Mouse (Mus musculus) cerebellum, adult 2 months (tissue): ENCODE data around the gene Shank3. TPM values are rescaled to one million over a fixed set of nuclear protein-coding genes. Genes with fewer than 3 reads are reported as not detected.

Experiments used
- DNase-seq, 2 experiments: peaks; one replicate each; pipeline ENCODE4 v3.0.0; 2021
- H3K27ac ChIP-seq: fragments of 200-500 bp; 2 replicates; pipeline ENCODE4 v1.5.1; 2012; ENCODE audit warnings: low read length, control low read depth, inconsistent platforms; ENCODE audit not compliant: insufficient read depth
- H3K27me3 ChIP-seq: fragments of 200-500 bp; 2 replicates; pipeline ENCODE4 v1.6.1; 2012; ENCODE audit warnings: inconsistent platforms, mild to moderate bottlenecking, low read length, moderate library complexity; ENCODE audit not compliant: control insufficient read depth, insufficient read depth
- H3K4me1 ChIP-seq: fragments of 200-500 bp; 2 replicates; pipeline ENCODE4 v1.6.1; 2011; ENCODE audit warnings: low read length; ENCODE audit not compliant: control insufficient read depth, insufficient read depth
- H3K4me3 ChIP-seq: fragments of 200-500 bp; replicated peaks from 2 replicates; pipeline ENCODE3; 2011; ENCODE audit warnings: mild to moderate bottlenecking, low read depth, low read length, control low read depth; ENCODE audit not compliant: insufficient read depth
- CTCF ChIP-seq: fragments of 200-500 bp; IDR thresholded peaks from 2 replicates; pipeline ENCODE4 v1.5.1; 2011; ENCODE audit warnings: low read depth, mild to moderate bottlenecking, control low read depth, low read length, moderate library complexity, borderline replicate concordance; ENCODE audit not compliant: insufficient read depth
- POLR2A ChIP-seq: fragments of 200-500 bp; IDR thresholded peaks from 2 replicates; pipeline ENCODE4 v1.6.1; 2011; ENCODE audit warnings: low read length, control low read depth, borderline replicate concordance; ENCODE audit not compliant: insufficient read depth
- WGBS: fragments of 180-500 bp; shearing (Covaris S2); methylation state at CpG from one replicate; pipeline ENCODE4 v1.1.7; 2018; 5-methylcytosine and 5-hydroxymethylcytosine counted together
- polyA plus RNA-seq: library from polyadenylated mRNA; depleted of rRNA; stranded (reverse); fragments of >200 nt; gene quantifications from 2 replicates; pipeline ENCODE4 v1.2.3, GENCODE M21; 2012

Shank3 gene
- polyA plus RNA-seq, 1 experiment = 84.7 TPM

GRCm38 (mm10) chr15:89522566-89523282, 23.3 kb downstream of the Shank3 start:
- whole genome bisulfite sequencing = 59% methylated on average over 10 of the region's 10 CpGs
- H3K4me1 ChIP-seq = peaks cover 33% of the 10 kb centered on the region
- peak overlapping the region; percentile 73 for H3K4me3 ChIP-seq

DNA sequence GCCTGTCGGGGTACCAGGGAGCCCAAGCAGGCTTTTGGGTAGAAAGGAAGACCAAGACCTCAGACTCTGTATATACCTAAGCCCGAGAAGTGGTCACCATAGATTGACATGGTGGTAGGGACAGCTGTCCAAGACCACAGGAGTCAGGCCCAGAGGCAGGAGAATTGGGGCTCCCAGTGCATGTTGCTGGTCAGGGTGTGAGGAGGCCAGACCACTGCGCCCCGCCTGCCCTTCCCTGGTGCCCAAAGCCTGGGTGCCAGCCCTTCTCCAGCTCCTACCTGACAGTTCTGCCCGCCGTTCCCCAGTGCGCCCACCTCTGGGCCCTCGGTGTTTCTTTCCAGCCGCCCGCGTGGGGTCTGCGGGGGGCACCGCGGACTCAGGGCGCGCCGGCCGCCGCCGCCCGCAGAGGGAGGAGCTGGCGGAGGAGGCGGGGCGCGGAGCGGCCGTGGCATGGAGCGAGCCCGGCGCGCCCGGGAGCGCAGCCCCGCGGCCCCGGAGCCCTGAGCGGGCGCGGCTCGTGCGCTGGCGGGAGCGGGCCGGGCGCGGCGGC, 23.9 kb downstream of the Shank3 start:
- H3K27ac ChIP-seq = peak overlapping the region; percentile 99

More at GRCm38 (mm10) chr15:89522566-89523282, 23.3 kb downstream of the Shank3 start:
- peak; percentile 58 to 59 for DNase-seq
- Histone ChIP-seq H3K27me3 (no peaks in the 10 kb centered on the region), H3K27ac (peak overlapping the region; percentile 99)
- TF ChIP-seq POLR2A = no peak
- no peak for TF ChIP-seq CTCF

GRCm38 (mm10) chr15:89524001-89524571, 24.7 kb downstream of the Shank3 start:
- 13% methylated on average over 51 of the region's 52 CpGs for WGBS
- peak overlapping the region; percentile 66 for H3K4me3 ChIP-seq

More for the DNA sequence above, 23.9 kb downstream of the Shank3 start:
- Histone ChIP-seq H3K4me1 (peaks cover 40% of the 10 kb centered on the region), H3K4me3 (peak overlapping the region; percentile 73), H3K27me3 (no peaks in the 10 kb centered on the region)
- 6% methylated on average over 37 of the region's 47 CpGs for WGBS
- TF ChIP-seq CTCF = no peak
- TF ChIP-seq POLR2A = no peak; the same call in 1 of the 2 replicates
- peak; percentile 78 to 84 for DNase-seq

GRCm38 (mm10) chr15:89524611-89525415, 25.4 kb downstream of the Shank3 start:
- Histone ChIP-seq H3K27me3 (no peaks in the 10 kb centered on the region), H3K4me3 (peak overlapping the region; percentile 66), H3K4me1 (peaks cover 50% of the 10 kb centered on the region), H3K27ac (peak overlapping the region; percentile 79)
- TF ChIP-seq CTCF (no peak), POLR2A (peak; percentile 30; the same call in 1 of the 2 replicates)
- 9% methylated on average over 8 of the region's 8 CpGs for WGBS
- DNase-seq = peak; percentile 80 to 81

More at GRCm38 (mm10) chr15:89524001-89524571, 24.7 kb downstream of the Shank3 start:
- peaks cover 47% of the 10 kb centered on the region for H3K4me1 ChIP-seq
- no peak for TF ChIP-seq POLR2A
- no peak for TF ChIP-seq CTCF
- H3K27me3 ChIP-seq = no peaks in the 10 kb centered on the region
- H3K27ac ChIP-seq = peak overlapping the region; percentile 79
- DNase-seq = peak; percentile 45 to 61

DNA sequence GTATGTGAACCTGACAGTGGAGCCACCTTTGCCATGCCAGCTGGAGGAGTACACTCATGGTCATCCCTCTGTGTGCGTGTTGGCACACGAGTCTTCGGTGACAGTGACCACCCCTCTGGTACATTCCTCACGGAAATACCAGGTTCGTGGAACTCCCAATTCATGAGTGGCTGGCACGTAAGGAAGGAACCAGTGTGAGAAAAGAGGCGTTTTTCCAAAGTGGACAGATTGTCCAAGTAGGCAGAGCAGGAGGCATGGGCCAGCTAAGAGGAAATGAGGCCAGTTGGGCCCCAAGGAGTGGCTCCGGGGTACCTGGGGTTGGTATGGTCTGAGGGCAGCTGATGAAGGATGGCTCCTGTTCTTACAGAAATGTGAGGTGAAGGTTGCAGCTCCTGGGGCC, 26.0 kb downstream of the Shank3 start:
- no peak for TF ChIP-seq CTCF
- TF ChIP-seq POLR2A = peak; percentile 33; the same call in 1 of the 2 replicates
- 10% methylated on average over 8 of the region's 8 CpGs for WGBS

GRCm38 (mm10) chr15:89525896-89526295, 26.5 kb downstream of the Shank3 start:
- peaks cover 56% of the 10 kb centered on the region for H3K4me1 ChIP-seq
- peak in 1 of 2 experiments; percentile 47 for DNase-seq
- peak overlapping the region; percentile 79 for H3K27ac ChIP-seq
- peak overlapping the region; percentile 66 for H3K4me3 ChIP-seq
- 26% methylated on average over 7 of the region's 7 CpGs for WGBS
- TF ChIP-seq CTCF (no peak), POLR2A (no peak)
- no peaks in the 10 kb centered on the region for H3K27me3 ChIP-seq

More for the DNA sequence above, 26.0 kb downstream of the Shank3 start:
- Histone ChIP-seq H3K4me1 (peaks cover 53% of the 10 kb centered on the region), H3K27me3 (no peaks in the 10 kb centered on the region), H3K27ac (peak overlapping the region; percentile 79), H3K4me3 (peak overlapping the region; percentile 66)
- DNase-seq = peak; percentile 83 to 92

DNA sequence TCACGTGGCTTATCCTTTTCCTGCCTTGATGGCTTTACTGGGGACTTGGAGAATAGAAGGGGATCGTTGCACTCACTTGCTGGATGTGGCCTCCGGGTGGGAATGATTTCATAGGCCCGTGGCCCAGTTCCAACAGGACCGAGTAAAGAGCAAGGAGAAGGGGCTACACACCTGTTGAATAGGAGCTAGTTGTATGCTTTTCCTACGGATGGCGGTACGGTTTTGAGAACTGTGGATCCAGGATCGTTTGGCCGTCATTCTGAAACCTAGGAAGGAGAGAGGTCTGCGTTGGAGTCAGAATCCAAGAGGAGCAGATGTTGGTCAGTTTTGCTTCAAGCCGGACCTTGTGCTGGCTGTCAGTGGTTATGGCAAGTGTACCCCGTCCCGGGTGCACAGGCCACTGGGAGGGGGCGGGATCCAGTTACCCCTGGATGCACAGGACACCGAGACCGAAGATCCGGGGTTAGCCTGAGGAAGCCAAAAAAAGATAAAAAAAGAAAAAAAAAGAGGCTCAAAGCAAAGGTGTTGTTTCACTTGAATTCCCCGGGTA, 27.4 kb downstream of the Shank3 start:
- Histone ChIP-seq H3K4me3 (no peak overlapping the region), H3K27me3 (no peaks in the 10 kb centered on the region), H3K4me1 (peaks cover 56% of the 10 kb centered on the region), H3K27ac (peak overlapping the region; percentile 33; the same call in 1 of the 2 replicates)
- DNase-seq = peak; percentile 39 to 44
- TF ChIP-seq CTCF (no peak), POLR2A (no peak)
- WGBS = 51% methylated on average over 19 of the region's 19 CpGs
